Mouse (Mus musculus): Measurements from ENCODE around the gene Speer2. TPM values are rescaled to one million over a fixed set of nuclear protein-coding genes. Genes with fewer than 3 reads are reported as not detected.

Gene Speer2
- total RNA-seq (2015; ENCODE audit: low replicate concordance) (not detected in 2 replicates), total RNA-seq (2017; ENCODE audit: low replicate concordance) (not detected in 2 replicates)

DNA sequence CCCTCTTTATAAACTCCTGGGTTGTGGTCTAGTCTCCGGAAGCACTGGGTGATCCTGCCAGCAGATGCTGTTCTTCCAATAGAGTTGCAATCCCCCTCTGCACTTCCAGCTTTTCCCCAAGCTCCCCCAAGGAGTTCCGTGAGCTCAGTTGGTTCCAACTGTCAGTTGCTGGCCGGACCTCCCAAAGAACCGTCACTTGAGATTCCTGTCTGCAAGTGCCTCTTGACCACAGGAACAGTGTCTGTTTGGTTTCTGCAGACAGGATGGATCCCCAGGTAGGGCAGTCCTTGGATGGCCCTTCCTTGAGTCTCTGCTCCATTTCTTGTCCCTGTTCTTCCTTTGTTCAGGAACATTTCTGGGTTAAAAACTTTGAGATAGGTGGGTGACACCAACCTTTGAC lies at the start of gene Speer2:
Gene Speer2 (minus strand): TSS at position 101 of the 400 bp plus-strand sequence.
- no peak for ATAC-seq (replicated peaks; ENCODE audit: low FRiP score, poor library complexity, severe bottlenecking)

DNA sequence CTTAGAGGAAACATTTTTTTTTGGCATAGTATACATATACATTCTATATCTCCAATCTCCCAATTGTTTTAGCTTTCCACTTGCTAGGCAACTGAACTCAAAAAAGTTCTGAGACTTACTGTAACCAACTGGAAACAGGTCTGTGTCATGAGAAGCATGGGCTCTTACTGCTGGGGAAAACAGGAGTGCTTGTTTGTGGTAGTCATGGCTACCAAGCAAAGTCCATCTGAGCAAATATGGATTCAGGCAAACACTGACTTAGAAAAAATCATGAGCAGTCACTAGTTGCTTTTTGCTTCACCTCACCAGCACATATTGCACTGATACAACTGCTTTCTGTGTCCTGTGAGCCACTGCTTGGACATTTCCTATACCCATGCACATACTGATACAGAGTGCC lies 40.8 kb upstream of the Speer2 start:
- ATAC-seq (replicated peaks; ENCODE audit: low FRiP score, poor library complexity, severe bottlenecking) = no peak

DNA sequence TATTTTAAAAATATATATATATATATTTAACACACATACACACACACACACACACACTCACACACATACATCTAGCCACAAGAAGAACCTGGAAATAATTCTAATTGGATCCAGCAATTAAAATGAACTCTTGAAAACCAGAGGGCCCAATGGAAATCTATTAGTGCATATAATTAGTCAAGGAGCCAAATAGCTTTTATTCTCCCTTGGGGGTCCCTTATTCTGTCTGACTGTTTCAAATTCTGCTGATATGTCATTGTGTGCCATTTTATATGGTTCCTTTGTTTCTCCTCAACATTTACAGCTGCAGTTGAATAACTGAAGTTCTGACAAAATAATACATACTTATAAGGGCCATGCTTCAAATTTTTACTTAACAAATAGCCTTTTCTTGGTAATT lies 17.2 kb upstream of the Speer2 start:
- no peak for ATAC-seq (replicated peaks; ENCODE audit: low FRiP score, poor library complexity, severe bottlenecking)

DNA sequence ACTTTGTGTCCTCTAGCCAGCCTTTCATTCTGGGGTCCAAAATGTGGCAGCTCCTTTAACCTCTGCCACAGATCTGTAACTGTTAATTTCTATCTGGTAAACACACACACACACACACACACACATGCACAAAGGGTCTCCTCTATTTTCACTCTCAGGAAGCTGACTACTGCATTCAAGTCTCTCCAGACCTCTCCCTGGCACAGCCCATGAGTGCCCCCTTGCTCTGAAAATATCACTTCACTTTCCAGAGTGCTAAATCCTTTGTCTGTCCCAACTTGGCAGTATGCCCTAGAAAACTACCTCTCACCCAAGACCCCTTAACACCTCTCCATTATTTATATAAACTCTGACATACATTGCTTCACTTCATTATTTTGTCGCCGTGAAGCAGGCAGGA lies 26.9 kb downstream of the Speer2 start:
- ATAC-seq (replicated peaks; ENCODE audit: low FRiP score, poor library complexity, severe bottlenecking) = no peak

DNA sequence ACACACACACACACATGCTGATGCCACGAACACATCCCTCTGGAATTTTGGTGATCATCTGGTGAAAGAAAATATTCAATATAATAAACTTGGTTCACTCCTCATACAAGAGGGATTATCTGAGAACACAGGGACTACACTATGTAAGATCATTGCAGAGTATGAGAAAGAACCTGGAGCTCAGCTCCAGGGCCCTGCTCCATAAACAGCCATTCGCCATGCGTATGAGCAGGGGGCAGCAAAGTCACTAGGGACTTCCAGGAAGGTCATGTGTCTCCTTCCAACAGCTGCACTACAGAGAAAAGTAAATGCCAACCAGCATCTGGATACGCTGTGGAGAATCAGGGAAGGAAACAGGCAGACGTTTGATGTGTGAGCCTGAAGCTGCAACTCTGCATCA lies 49.9 kb downstream of the Speer2 start:
- no peak for ATAC-seq (replicated peaks; ENCODE audit: low FRiP score, poor library complexity, severe bottlenecking)
